Mouse (Mus musculus) bone marrow macrophage, adult 2 months (primary cell): ENCODE measurements at regions not wholly inside any gene's neighbourhood (a gene's known extent, or its start where the extent isn't known, plus 50 kb on each side); places are given as distances from the start of the nearest gene placed in this dataset.

Experiments used
- H3K27ac ChIP-seq: 2 replicates; pipeline ENCODE4 v1.5.1; 2012; ENCODE audit warnings: low read depth, low read length; ENCODE audit not compliant: insufficient read depth
- H3K4me1 ChIP-seq: 2 replicates; pipeline ENCODE4 v1.6.1; 2012; ENCODE audit warnings: low read length; ENCODE audit not compliant: control insufficient read depth, insufficient read depth
- H3K4me3 ChIP-seq: 2 replicates; pipeline ENCODE4 v1.5.1; 2012; ENCODE audit warnings: mild to moderate bottlenecking, low read length, moderate library complexity; ENCODE audit not compliant: insufficient read depth
- CTCF ChIP-seq: IDR thresholded peaks from 2 replicates; pipeline ENCODE4 v1.5.1; 2012; ENCODE audit warnings: low read depth, mild to moderate bottlenecking, low read length, moderate library complexity
- POLR2A ChIP-seq: IDR thresholded peaks from 2 replicates; pipeline ENCODE4 v1.6.1; 2012; ENCODE audit warnings: mild to moderate bottlenecking, low read depth, low read length, borderline replicate concordance

DNA sequence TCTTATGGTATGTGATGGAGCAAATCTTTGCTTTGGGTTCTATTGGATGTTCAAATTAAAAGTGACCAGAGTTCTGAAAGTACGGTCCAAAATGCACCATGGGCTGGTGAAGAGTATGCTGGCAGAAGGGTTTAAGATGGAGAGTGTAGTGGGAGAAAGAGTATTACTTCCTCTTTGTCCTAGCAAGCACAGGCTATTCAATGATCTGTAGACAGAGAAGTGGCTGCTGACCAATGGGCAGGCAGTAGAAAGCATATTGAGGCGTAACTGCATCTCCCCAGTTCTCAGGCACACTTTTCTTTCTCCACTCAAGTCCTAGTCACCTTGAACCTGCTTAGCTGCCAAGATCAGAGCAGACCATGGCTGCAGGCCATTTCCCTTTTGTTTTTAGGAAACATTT, 510.3 kb upstream of the Gm19410 start:
- TF ChIP-seq POLR2A = no peak
- TF ChIP-seq CTCF = no peak

DNA sequence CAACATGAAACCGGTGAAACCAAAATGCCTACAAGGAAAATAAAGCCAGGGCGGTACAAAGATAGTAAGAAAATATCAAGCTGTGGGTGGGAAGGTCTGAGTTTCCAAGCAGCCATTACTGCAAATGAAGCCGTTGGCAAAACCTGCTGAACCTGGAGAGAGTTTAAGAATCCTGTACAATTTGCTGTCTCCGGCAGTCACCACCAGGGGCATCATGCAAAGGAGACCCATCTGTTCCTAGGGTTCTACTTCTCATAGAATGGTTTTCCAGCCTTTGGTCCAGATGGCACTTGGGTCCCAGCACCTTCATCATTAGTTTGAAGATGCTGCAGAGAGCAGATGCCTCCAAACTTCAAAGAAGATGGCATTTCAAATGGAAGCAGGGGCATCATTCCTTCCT, 508.6 kb upstream of the Gm19410 start:
- TF ChIP-seq CTCF (no peak), POLR2A (no peak)
- Histone ChIP-seq H3K4me1 (no peaks in the 10 kb centered on the region), H3K27ac (no peak overlapping the region), H3K4me3 (no peak overlapping the region)

More for the DNA sequence above, 510.3 kb upstream of the Gm19410 start:
- Histone ChIP-seq H3K4me3 (no peak overlapping the region), H3K4me1 (no peaks in the 10 kb centered on the region), H3K27ac (no peak overlapping the region)

DNA sequence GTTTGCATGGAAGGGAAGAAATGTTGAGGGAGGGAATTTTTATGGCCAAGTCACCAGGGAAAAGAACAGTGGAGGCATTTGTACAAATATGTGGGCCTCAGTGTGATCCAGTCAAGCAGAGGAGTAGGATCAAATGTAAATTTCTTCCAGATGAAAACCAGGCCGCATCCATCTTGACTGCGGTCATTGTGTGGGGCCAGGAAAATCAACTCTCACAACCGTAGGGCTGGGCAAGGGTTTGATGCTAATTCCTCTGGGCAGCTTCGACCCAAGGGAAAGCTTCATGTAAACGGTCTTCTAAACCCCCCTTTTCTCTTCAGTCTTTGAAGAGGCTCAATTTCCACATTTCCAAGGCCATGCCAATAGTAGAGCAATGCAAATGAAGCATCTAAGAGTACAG, 497.4 kb upstream of the Gm19410 start:
- H3K27ac ChIP-seq = no peak overlapping the region
- no peaks in the 10 kb centered on the region for H3K4me1 ChIP-seq
- no peak for TF ChIP-seq CTCF
- TF ChIP-seq POLR2A = no peak
- no peak overlapping the region for H3K4me3 ChIP-seq

DNA sequence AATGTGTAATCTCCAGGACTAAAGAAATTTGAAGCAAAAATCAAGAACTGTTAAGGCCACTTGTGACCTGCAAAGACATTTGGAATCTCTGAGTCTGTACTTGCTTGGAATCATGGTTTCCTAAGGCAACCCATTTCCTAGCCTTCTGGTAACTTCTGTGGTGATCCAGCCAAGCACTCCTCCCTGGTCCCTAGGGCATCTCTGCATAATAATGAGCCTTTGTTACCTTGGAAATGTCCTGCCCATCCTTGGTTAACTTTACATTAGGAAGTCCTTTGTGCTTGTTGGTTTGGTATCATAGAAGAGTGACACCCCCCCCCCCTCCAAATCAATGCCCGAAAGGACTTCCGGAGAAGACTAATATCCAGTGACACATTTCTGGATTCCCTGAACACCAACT, 496.6 kb upstream of the Gm19410 start:
- H3K4me3 ChIP-seq = no peak overlapping the region
- H3K27ac ChIP-seq = no peak overlapping the region
- no peak for TF ChIP-seq POLR2A
- TF ChIP-seq CTCF = no peak
- no peaks in the 10 kb centered on the region for H3K4me1 ChIP-seq

DNA sequence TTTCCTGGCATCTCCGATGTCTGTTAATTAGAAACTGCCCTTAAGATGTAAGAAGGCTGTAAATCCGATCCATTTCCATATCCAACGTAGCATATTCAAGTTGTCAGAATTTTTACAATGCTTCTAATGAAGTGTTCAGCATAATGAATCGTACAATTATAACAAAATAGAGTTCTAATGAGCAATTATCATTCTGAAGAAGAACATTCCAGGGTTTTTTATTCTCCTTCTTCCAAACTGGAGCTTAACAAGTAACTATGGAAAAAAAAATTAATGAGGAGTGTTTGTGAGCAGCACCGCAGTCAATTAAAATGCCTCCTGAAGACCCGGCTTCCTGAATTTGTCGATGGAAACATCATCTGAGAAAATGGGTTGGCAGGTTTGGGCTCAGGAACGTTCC, 489.6 kb upstream of the Gm19410 start:
- no peak overlapping the region for H3K4me3 ChIP-seq
- TF ChIP-seq POLR2A (no peak), CTCF (no peak)
- no peak overlapping the region for H3K27ac ChIP-seq
- no peaks in the 10 kb centered on the region for H3K4me1 ChIP-seq

DNA sequence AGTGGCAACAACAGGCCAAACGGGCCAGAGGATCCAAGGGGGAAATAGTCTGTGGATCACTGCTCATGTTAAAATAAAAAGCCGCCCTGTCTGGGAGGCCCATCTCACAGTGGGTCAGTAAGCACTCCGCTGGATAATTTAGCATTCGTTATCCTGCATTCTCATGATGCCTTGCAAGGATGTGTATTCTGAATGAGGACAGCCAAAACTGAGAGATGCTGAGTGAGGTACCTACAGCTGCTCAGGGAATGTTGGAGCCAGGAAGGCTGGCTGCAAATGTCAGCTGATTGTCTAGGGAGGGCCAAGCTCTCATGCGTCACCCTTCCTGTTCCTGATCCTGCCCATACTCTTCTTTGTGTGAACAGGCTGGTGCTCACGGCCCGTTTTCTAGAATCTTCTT, 489.1 kb upstream of the Gm19410 start:
- no peak overlapping the region for H3K27ac ChIP-seq
- no peak overlapping the region for H3K4me3 ChIP-seq
- TF ChIP-seq CTCF = no peak
- no peak for TF ChIP-seq POLR2A

DNA sequence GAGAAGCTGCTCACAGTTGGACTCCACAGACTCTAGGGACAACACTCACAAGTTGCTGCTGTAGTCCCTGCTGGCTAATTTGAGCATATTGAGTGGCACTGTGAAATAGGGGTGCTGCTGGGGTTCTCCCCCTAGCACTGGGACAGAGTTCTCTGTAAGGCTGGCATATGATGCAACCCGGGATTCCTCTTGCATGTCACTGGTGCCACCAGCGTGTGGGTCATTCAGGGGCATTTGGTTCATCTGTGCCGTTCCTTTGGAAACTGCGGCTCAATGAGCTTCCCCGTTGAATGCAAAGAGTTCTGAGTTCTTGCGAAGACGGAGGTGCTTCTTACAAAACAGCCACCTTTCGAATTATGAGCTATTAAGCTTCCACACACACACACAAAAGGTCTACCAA, 486.6 kb upstream of the Gm19410 start:
- Histone ChIP-seq H3K4me3 (no peak overlapping the region), H3K4me1 (no peaks in the 10 kb centered on the region), H3K27ac (no peak overlapping the region)
- TF ChIP-seq CTCF (no peak), POLR2A (no peak)

More for the DNA sequence above, 489.1 kb upstream of the Gm19410 start:
- no peaks in the 10 kb centered on the region for H3K4me1 ChIP-seq

DNA sequence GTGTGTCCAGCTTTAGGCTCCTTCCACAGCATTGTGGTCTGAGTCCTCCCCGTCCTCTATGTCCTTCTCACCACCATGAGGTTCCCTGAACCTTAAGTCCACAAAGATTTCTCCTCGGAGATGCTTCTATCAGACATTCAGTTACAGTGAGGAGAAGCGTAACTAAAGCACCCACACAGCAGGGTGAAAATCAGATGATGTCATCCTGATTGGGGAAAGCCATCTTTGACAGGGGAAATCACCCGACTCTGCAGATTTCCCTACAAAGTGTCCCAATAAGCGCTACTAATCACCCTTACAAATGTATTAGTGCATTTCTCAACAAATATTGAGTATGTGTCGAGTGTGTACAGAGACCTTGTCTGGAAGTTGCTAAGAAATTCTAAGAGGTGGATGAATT, 484.8 kb upstream of the Gm19410 start:
- TF ChIP-seq POLR2A = no peak
- TF ChIP-seq CTCF = no peak
- no peaks in the 10 kb centered on the region for H3K4me1 ChIP-seq
- H3K27ac ChIP-seq = no peak overlapping the region

DNA sequence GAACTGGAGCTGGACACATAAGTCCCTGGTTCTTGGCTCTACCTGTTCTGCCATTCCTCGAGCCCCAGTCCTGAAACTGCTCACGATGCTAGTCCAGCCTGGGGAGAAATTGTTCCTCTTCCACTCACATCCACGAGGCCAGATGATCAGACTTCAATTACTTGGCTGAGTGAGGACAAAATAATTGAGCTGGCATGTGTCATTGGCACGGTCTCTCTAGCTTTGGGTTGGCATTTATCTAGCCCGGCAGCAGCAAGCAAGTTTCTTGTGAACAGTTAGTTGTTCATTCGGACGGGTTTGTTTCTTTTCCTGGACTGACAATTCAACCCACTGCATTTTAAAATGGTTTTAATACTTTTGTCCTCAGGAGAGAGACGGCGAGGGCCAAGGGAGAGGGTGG, 482.2 kb upstream of the Gm19410 start:
- Histone ChIP-seq H3K27ac (no peak overlapping the region), H3K4me3 (no peak overlapping the region), H3K4me1 (no peaks in the 10 kb centered on the region)
- TF ChIP-seq CTCF = no peak
- TF ChIP-seq POLR2A = no peak

More for the DNA sequence above, 484.8 kb upstream of the Gm19410 start:
- no peak overlapping the region for H3K4me3 ChIP-seq

DNA sequence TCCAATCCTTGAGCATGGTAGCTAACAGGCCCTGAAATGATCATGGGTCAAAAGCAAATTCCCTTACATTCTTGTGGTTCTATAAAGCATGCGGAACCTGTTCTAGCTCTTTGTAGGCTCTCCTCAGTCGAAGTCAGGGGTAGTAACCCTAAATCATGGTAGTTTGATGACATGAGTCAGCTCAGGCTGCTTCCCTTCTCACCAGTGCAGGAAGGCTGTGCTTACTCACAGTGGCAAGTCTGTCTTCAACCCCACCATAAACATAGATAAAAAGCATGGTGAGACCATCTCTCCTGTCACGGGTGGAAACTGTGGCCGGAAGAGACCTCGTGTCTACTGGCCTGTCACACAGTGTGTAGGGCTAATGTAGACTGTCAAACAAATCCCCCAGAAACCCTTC, 476.6 kb upstream of the Gm19410 start:
- H3K4me3 ChIP-seq = no peak overlapping the region
- TF ChIP-seq CTCF = no peak
- no peak for TF ChIP-seq POLR2A
- H3K4me1 ChIP-seq = no peaks in the 10 kb centered on the region
- no peak overlapping the region for H3K27ac ChIP-seq

DNA sequence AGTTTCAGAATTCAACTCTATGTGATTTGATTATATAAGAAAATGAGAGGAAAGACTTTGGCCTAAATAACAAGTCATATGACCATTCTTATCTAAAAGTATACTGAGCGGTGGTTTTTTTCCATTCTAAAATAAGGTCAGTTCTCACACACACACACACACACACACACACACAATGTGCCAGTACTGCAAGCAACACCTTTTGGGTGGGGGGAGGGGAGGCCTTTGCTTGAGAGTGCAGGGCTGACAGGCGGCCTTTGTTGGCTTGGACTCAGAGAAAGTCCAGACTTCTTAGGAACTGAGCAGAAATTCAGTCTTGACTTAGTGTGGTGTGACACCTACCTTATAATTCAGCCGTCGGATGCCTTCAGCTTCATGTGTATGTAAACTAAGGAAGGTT, 475.6 kb upstream of the Gm19410 start:
- no peak overlapping the region for H3K4me3 ChIP-seq
- H3K27ac ChIP-seq = no peak overlapping the region
- no peaks in the 10 kb centered on the region for H3K4me1 ChIP-seq
- no peak for TF ChIP-seq CTCF
- no peak for TF ChIP-seq POLR2A
